Mouse (Mus musculus): ENCODE measurements around the gene Pidd1. TPM values are rescaled to one million over a fixed set of nuclear protein-coding genes. Genes with fewer than 3 reads are reported as not detected.
"Not testable (repeated sequence)": the region's sequence is repeated elsewhere in the genome, so short reads cannot be mapped to it uniquely, and the experiment has no call there.

The Pidd1 gene
- polyA plus RNA-seq, 1 experiment, result 1.9 TPM

DNA sequence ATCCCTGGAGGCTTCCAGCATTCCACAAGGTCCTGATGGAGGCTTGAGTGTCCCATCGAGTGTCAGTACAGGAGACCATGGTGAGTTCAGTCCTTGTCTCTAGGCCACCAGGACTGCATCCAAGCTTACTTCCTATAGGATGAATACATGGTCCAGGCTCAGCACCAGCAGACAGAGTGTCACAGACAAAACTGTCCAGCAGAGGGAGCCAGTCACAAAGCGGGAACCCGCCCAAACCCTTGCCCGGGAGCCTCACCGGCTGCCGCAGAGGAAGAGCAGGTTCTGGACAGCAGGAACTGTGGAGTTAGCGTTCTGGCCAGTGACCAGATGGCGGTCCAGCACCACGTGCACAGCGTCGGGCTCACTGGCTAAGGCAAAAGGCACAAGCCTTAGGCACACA, 35.0 kb downstream of the Pidd1 start:
- TF ChIP-seq E2F4 (IDR thresholded peaks at IDR 0.05; ENCODE audit: insufficient read depth), result peak; percentile 16
- TF ChIP-seq MYOG (IDR thresholded peaks at IDR 0.05; ENCODE audit: control insufficient read depth in 1 of 3, insufficient read depth in 1 of 3, insufficient read length in 2 of 3, low read depth in 2 of 3), result peak in 1 of 3 experiments; percentile 32
- TF ChIP-seq MYOD1 (IDR thresholded peaks at IDR 0.05; ENCODE audit: control insufficient read depth in 1 of 3, insufficient read length in 2 of 3, low read depth in 2 of 3), result no peak
- Histone ChIP-seq H3K36me3 (ENCODE audit: control insufficient read depth, insufficient read depth) (no peaks in the 10 kb centered on the region), H3K4me3 (no peak overlapping the region), H3ac (ENCODE audit: control insufficient read depth, insufficient read length) (no peak overlapping the region), H3K4me2 (ENCODE audit: low read depth) (no peak overlapping the region), H3K79me2 (ENCODE audit: control insufficient read depth, insufficient read depth) (no peaks in the 10 kb centered on the region), H3K27me3 (ENCODE audit: control insufficient read depth, insufficient read depth, insufficient read length) (no peaks in the 10 kb centered on the region)

DNA sequence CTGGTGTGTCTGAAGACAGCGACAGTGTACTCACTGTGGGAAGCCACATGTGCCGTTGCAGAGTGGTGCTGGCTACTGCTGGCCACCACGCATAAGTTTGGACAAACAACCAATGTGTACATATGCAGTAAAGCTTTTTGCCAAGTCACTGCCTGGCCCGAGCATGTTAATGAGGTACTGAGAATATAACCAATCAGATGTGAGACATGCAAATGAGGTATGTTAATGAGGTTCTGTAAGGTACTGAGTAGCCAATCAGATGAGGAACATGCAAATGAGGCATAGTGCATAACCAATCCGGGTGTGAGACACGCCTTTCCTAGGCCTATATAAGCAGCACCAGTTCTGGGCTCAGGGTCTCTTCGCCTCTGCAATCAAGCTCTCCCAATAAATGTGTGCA, 36.2 kb downstream of the Pidd1 start:
- not testable (repeated sequence) for H3K79me2 ChIP-seq (ENCODE audit: control insufficient read depth, insufficient read depth); H3ac ChIP-seq (ENCODE audit: control insufficient read depth, insufficient read length); H3K36me3 ChIP-seq (ENCODE audit: control insufficient read depth, insufficient read depth); H3K27me3 ChIP-seq (ENCODE audit: control insufficient read depth, insufficient read depth, insufficient read length); H3K4me3 ChIP-seq; H3K4me2 ChIP-seq (ENCODE audit: low read depth)

DNA sequence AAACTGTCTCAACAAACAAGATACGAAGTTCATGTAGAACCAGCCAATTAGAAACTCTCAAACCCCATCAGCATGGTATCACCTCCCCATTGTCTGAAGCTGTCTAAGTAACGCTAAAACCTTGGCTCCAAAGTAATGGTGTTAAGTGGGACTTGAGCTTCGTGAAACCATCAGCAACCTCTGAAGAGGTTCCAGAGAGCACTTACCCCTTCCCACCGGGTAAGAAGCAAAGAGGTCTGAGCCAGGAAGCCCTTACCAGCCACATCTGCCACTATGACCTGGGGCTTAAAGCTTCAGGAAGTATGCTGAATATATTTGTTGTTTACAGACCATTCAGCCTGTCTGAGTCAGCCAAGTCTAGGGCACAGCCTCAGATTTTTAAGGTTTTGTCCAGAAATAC, 38.4 kb downstream of the Pidd1 start:
- Histone ChIP-seq H3K36me3 (ENCODE audit: control insufficient read depth, insufficient read depth) (peaks cover 13% of the 10 kb centered on the region), H3K4me2 (ENCODE audit: low read depth) (no peak overlapping the region), H3ac (ENCODE audit: control insufficient read depth, insufficient read length) (no peak overlapping the region), H3K27me3 (ENCODE audit: control insufficient read depth, insufficient read depth, insufficient read length) (no peaks in the 10 kb centered on the region), H3K4me3 (no peak overlapping the region), H3K79me2 (ENCODE audit: control insufficient read depth, insufficient read depth) (no peaks in the 10 kb centered on the region)
- no peak for TF ChIP-seq TCF3 (IDR thresholded peaks at IDR 0.05; ENCODE audit: insufficient read length, low read depth)
- TF ChIP-seq POLR2A (IDR thresholded peaks at IDR 0.05; ENCODE audit: insufficient read length, low read depth), result no peak
- no peak for TF ChIP-seq E2F4 (IDR thresholded peaks at IDR 0.05; ENCODE audit: insufficient read depth)
- no peak for TF ChIP-seq POLR2AphosphoS2 (IDR thresholded peaks at IDR 0.05; ENCODE audit: insufficient read length, low read depth)
- TF ChIP-seq MYOD1 (IDR thresholded peaks at IDR 0.05; ENCODE audit: control insufficient read depth in 1 of 3, insufficient read length in 2 of 3, low read depth in 2 of 3), result no peak
- no peak for TF ChIP-seq SRF (IDR thresholded peaks at IDR 0.05; ENCODE audit: control insufficient read depth, insufficient read length, low read depth)
- TF ChIP-seq MAX (IDR thresholded peaks at IDR 0.05; ENCODE audit: low read depth), result no peak
- no peak for TF ChIP-seq TCF12 (IDR thresholded peaks at IDR 0.05; ENCODE audit: insufficient read depth, poor library complexity, severe bottlenecking)
- TF ChIP-seq CEBPB (IDR thresholded peaks at IDR 0.05; ENCODE audit: insufficient read depth, poor library complexity, severe bottlenecking), result no peak
- no peak for TF ChIP-seq MYOG (IDR thresholded peaks at IDR 0.05; ENCODE audit: control insufficient read depth in 1 of 3, insufficient read depth in 1 of 3, insufficient read length in 2 of 3, low read depth in 2 of 3)
- TF ChIP-seq USF1 (IDR thresholded peaks at IDR 0.05; ENCODE audit: low read depth), result no peak
- TF ChIP-seq REST (IDR thresholded peaks at IDR 0.05; ENCODE audit: insufficient read depth, insufficient read length), result no peak

DNA sequence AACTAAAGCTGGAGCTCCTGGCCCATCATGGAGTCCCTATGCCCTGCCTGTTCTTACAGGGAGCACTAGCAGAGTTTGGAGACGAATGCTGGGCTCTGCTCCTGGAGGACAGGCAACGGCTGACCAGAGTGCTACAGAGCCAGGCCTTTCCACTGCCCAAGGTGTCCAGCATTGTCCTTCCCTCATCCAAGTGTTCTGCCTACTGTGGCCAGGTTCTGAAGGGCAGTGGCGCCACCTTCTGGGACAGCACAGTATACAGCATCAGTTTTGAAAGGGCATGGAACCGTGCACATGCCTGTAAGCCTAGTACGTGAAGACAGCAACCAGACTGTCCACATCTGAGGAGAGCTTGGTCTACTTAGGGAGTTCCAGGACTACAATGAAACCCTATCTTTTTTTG, 40.5 kb downstream of the Pidd1 start:
- Histone ChIP-seq H3K4me3 (no peak overlapping the region), H3ac (ENCODE audit: control insufficient read depth, insufficient read length) (no peak overlapping the region), H3K79me2 (ENCODE audit: control insufficient read depth, insufficient read depth) (no peaks in the 10 kb centered on the region), H3K4me2 (ENCODE audit: low read depth) (no peak overlapping the region), H3K36me3 (ENCODE audit: control insufficient read depth, insufficient read depth) (peaks cover 21% of the 10 kb centered on the region), H3K27me3 (ENCODE audit: control insufficient read depth, insufficient read depth, insufficient read length) (no peaks in the 10 kb centered on the region)
- peak; percentile 40 for TF ChIP-seq POLR2AphosphoS2 (IDR thresholded peaks at IDR 0.05; ENCODE audit: insufficient read length, low read depth)
- no peak for TF ChIP-seq USF1 (IDR thresholded peaks at IDR 0.05; ENCODE audit: low read depth)

DNA sequence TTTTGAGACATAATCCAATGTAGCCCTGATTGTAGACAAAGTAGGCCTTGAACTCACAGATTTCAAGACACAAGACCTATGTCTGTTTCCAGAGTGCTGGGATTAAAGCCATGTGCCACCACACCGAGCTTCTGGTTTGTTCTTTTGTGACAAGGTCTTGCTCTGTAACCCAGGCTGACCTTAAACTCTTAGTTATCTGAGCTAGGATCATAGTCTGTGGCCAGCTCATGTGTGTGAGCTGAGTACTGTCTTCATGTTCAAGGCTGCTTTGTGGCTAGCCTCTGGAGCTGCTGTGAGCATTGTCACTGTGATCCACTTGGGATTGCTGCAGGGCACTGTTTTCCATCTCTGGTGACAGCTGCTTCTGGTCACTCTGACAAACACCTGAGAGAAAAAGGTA, 48.5 kb downstream of the Pidd1 start:
- H3K4me3 ChIP-seq, result no peak overlapping the region
- peaks cover 21% of the 10 kb centered on the region for H3K36me3 ChIP-seq (ENCODE audit: control insufficient read depth, insufficient read depth)
- no peaks in the 10 kb centered on the region for H3K27me3 ChIP-seq (ENCODE audit: control insufficient read depth, insufficient read depth, insufficient read length)
- peaks cover 33% of the 10 kb centered on the region for H3K79me2 ChIP-seq (ENCODE audit: control insufficient read depth, insufficient read depth)
- H3ac ChIP-seq (ENCODE audit: control insufficient read depth, insufficient read length), result no peak overlapping the region
- no peak overlapping the region for H3K4me2 ChIP-seq (ENCODE audit: low read depth)
- TF ChIP-seq CEBPB (IDR thresholded peaks at IDR 0.05; ENCODE audit: insufficient read depth, poor library complexity, severe bottlenecking) (no peak), TCF12 (IDR thresholded peaks at IDR 0.05; ENCODE audit: insufficient read depth, poor library complexity, severe bottlenecking) (no peak), TCF3 (IDR thresholded peaks at IDR 0.05; ENCODE audit: insufficient read length, low read depth) (no peak), MYOD1 (IDR thresholded peaks at IDR 0.05; ENCODE audit: control insufficient read depth in 1 of 3, insufficient read length in 2 of 3, low read depth in 2 of 3) (no peak), POLR2AphosphoS2 (IDR thresholded peaks at IDR 0.05; ENCODE audit: insufficient read length, low read depth) (no peak), E2F4 (IDR thresholded peaks at IDR 0.05; ENCODE audit: insufficient read depth) (no peak), REST (IDR thresholded peaks at IDR 0.05; ENCODE audit: insufficient read depth, insufficient read length) (no peak), SRF (IDR thresholded peaks at IDR 0.05; ENCODE audit: control insufficient read depth, insufficient read length, low read depth) (no peak), MYOG (IDR thresholded peaks at IDR 0.05; ENCODE audit: control insufficient read depth in 1 of 3, insufficient read depth in 1 of 3, insufficient read length in 2 of 3, low read depth in 2 of 3) (no peak), MAX (IDR thresholded peaks at IDR 0.05; ENCODE audit: low read depth) (no peak), USF1 (IDR thresholded peaks at IDR 0.05; ENCODE audit: low read depth) (no peak), POLR2A (IDR thresholded peaks at IDR 0.05; ENCODE audit: insufficient read length, low read depth) (no peak)

DNA sequence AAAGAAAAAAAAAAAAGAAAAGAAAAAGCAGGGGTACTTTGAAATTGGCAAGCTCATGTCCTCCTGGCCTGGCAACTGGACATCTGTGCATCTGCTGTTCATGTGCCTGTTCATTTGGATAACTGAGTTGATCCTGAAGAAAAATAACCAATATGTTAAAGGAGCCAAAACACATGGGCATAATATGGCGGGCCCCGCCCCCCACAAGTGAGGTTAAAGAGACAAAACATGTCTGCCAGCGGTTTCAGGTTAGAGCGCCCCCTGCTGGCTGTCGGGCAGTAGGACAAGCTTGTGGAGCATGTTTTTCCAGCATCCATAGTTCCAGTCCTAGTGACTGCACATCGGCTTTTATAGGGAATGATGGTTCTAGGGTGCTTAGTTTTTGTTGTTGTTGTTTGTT, 49.1 kb downstream of the Pidd1 start:
- H3K36me3 ChIP-seq (ENCODE audit: control insufficient read depth, insufficient read depth), result peaks cover 20% of the 10 kb centered on the region
- H3K4me3 ChIP-seq, result no peak overlapping the region
- TF ChIP-seq TCF12 (IDR thresholded peaks at IDR 0.05; ENCODE audit: insufficient read depth, poor library complexity, severe bottlenecking), result no peak
- TF ChIP-seq SRF (IDR thresholded peaks at IDR 0.05; ENCODE audit: control insufficient read depth, insufficient read length, low read depth), result no peak
- TF ChIP-seq MYOD1 (IDR thresholded peaks at IDR 0.05; ENCODE audit: control insufficient read depth in 1 of 3, insufficient read length in 2 of 3, low read depth in 2 of 3), result no peak
- no peak for TF ChIP-seq USF1 (IDR thresholded peaks at IDR 0.05; ENCODE audit: low read depth)
- TF ChIP-seq E2F4 (IDR thresholded peaks at IDR 0.05; ENCODE audit: insufficient read depth), result no peak
- no peak for TF ChIP-seq MAX (IDR thresholded peaks at IDR 0.05; ENCODE audit: low read depth)
- no peak for TF ChIP-seq TCF3 (IDR thresholded peaks at IDR 0.05; ENCODE audit: insufficient read length, low read depth)
- TF ChIP-seq POLR2A (IDR thresholded peaks at IDR 0.05; ENCODE audit: insufficient read length, low read depth), result no peak
- no peak for TF ChIP-seq REST (IDR thresholded peaks at IDR 0.05; ENCODE audit: insufficient read depth, insufficient read length)
- TF ChIP-seq CEBPB (IDR thresholded peaks at IDR 0.05; ENCODE audit: insufficient read depth, poor library complexity, severe bottlenecking), result no peak
- TF ChIP-seq POLR2AphosphoS2 (IDR thresholded peaks at IDR 0.05; ENCODE audit: insufficient read length, low read depth), result no peak
- TF ChIP-seq MYOG (IDR thresholded peaks at IDR 0.05; ENCODE audit: control insufficient read depth in 1 of 3, insufficient read depth in 1 of 3, insufficient read length in 2 of 3, low read depth in 2 of 3), result no peak
- no peak overlapping the region for H3ac ChIP-seq (ENCODE audit: control insufficient read depth, insufficient read length)
- peaks cover 33% of the 10 kb centered on the region for H3K79me2 ChIP-seq (ENCODE audit: control insufficient read depth, insufficient read depth)
- no peak overlapping the region for H3K4me2 ChIP-seq (ENCODE audit: low read depth)
- H3K27me3 ChIP-seq (ENCODE audit: control insufficient read depth, insufficient read depth, insufficient read length), result no peaks in the 10 kb centered on the region
